Mouse (Mus musculus): Measurements from ENCODE around the gene Jade2. TPM values are rescaled to one million over a fixed set of nuclear protein-coding genes. Genes with fewer than 3 reads are reported as not detected.

The Jade2 gene
- polyA plus RNA-seq, 1 experiment from 2014 or later: 1.6 TPM

DNA sequence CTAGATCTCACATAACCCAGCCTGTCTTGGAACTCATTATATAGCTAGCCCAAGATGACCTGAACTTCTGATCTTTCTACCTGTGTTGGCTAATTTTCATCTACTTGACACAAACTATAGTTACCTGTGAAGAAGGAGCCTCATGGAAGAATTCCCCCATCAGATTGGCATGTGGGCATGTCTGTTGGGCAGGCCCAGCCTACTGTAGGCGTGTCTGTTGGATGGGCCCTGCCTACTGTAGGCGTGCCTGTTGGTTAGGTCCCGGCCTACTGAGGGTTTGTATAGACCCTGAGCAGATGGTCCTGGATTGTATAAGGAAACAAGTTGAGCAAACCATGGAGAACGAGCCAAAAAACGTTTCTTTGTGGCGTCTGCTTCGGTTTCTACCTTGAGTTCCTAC lies 24.3 kb upstream of the Jade2 start:
- no peak for ATAC-seq (replicated peaks; ENCODE audit: extremely low read depth, insufficient read depth, low FRiP score)
- Histone ChIP-seq H3K36me3 (ENCODE audit: control insufficient read depth, insufficient read depth) (no peaks in the 10 kb centered on the region), H3K4me3 (ENCODE audit: low read length) (no peak overlapping the region), H3K27ac (ENCODE audit: low read length) (no peak overlapping the region), H3K9ac (ENCODE audit: low read length) (no peak overlapping the region), H3K4me2 (ENCODE audit: low read depth, low read length) (no peak overlapping the region), H3K27me3 (ENCODE audit: control insufficient read depth, insufficient read depth, low read length) (no peaks in the 10 kb centered on the region), H3K9me3 (replicated peaks; ENCODE audit: control insufficient read depth, low read length) (peaks cover 5% of the 10 kb centered on the region), H3K4me1 (ENCODE audit: control insufficient read depth, insufficient read depth, low read length) (peaks cover 12% of the 10 kb centered on the region)
- WGBS: 82% methylated on average over 7 of the region's 7 CpGs

DNA sequence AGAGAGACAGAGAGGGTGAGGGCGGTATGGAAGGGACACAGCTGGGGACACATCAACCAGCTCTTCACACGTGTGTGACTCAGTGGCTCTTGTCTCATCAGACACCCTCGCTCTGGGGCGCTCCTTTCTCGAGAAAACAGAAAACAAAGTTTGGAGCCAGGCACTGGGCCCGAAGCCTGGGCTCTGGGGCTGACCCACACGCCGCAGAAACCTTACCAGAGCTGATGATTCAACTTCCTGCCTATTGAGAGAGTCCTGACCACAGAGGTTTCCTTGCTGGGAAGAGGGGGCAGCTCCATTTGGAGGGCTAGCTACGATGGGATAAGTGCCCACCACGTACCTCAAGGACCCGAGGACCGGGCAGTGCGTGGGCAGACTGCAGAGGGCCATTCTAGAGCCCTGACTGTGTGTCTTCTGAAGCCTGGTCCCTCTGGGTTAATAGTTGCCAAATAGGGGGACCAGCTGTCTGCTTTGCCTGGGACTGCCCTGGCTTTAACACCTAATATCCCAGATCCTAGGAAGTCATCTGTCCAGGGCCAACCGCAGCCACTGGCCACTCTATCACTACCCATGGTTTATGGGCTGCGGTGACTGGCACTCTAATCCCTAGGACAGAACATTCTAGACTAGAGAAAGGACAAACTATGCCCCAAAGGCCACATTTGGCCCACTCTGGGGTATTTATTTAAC lies 23.7 kb upstream of the Jade2 start:
- no peak overlapping the region for H3K27ac ChIP-seq (ENCODE audit: low read length)
- no peak for ATAC-seq (replicated peaks; ENCODE audit: extremely low read depth, insufficient read depth, low FRiP score)
- H3K36me3 ChIP-seq (ENCODE audit: control insufficient read depth, insufficient read depth): no peaks in the 10 kb centered on the region
- no peak overlapping the region for H3K4me3 ChIP-seq (ENCODE audit: low read length)
- H3K4me2 ChIP-seq (ENCODE audit: low read depth, low read length): no peak overlapping the region
- WGBS: 81% methylated on average over 15 of the region's 15 CpGs
- H3K9me3 ChIP-seq (replicated peaks; ENCODE audit: control insufficient read depth, low read length): peaks cover 5% of the 10 kb centered on the region
- peaks cover 12% of the 10 kb centered on the region for H3K4me1 ChIP-seq (ENCODE audit: control insufficient read depth, insufficient read depth, low read length)
- no peak overlapping the region for H3K9ac ChIP-seq (ENCODE audit: low read length)
- no peaks in the 10 kb centered on the region for H3K27me3 ChIP-seq (ENCODE audit: control insufficient read depth, insufficient read depth, low read length)

DNA sequence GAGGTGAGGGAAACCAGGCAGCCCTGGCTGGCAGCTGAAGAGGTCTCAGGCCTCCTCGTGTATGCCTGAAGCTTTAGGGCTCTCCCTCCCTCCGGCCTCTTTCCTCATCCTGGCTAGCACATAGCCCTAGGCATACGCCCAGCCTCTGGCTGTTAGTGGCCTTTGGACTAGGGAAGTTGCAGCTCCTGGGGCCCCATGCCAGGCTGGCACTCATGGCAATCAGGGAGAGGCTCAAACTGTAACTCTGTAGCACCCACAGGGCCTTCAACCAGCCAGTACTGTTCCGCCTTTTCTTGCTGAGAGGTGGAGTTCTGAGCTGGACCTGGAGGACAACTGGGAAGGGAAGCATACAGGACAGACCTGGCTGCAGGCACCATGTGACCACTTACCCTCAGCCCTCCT lies 19.5 kb upstream of the Jade2 start:
- H3K4me2 ChIP-seq (ENCODE audit: low read depth, low read length): no peak overlapping the region
- H3K4me3 ChIP-seq (ENCODE audit: low read length): no peak overlapping the region
- WGBS: 77% methylated on average over 4 of the region's 4 CpGs
- H3K27me3 ChIP-seq (ENCODE audit: control insufficient read depth, insufficient read depth, low read length): no peaks in the 10 kb centered on the region
- no peak for ATAC-seq (replicated peaks; ENCODE audit: extremely low read depth, insufficient read depth, low FRiP score)
- H3K9me3 ChIP-seq (replicated peaks; ENCODE audit: control insufficient read depth, low read length): peaks cover 5% of the 10 kb centered on the region
- H3K4me1 ChIP-seq (ENCODE audit: control insufficient read depth, insufficient read depth, low read length): peaks cover 2% of the 10 kb centered on the region; the same call in 1 of the 2 replicates
- no peaks in the 10 kb centered on the region for H3K36me3 ChIP-seq (ENCODE audit: control insufficient read depth, insufficient read depth)
- no peak overlapping the region for H3K27ac ChIP-seq (ENCODE audit: low read length)
- no peak overlapping the region for H3K9ac ChIP-seq (ENCODE audit: low read length)

DNA sequence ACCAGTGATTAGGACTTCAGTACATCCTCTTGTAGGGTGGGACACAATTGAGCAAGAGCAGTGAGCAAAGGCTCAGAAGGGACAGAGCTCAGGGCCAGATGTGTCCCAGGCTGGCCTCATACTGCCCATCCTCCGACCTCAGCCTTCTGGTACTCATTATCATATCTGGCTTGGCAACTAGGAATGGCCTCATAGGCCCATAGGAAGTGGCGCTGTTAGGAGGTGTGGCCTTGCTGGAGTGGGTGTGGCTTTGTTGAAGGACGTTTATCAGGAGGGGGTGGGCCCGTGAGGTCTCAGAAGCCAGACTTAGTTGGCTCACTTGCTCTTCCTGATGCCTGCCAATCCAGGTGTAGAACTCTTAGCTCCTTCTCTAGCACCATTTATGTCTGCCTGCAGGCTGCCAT lies 18.3 kb upstream of the Jade2 start:
- H3K4me1 ChIP-seq (ENCODE audit: control insufficient read depth, insufficient read depth, low read length): peaks cover 2% of the 10 kb centered on the region; the same call in 1 of the 2 replicates
- H3K9me3 ChIP-seq (replicated peaks; ENCODE audit: control insufficient read depth, low read length): peaks cover 5% of the 10 kb centered on the region
- H3K27ac ChIP-seq (ENCODE audit: low read length): no peak overlapping the region
- 24% methylated on average over 4 of the region's 4 CpGs for WGBS
- H3K36me3 ChIP-seq (ENCODE audit: control insufficient read depth, insufficient read depth): no peaks in the 10 kb centered on the region
- no peak for ATAC-seq (replicated peaks; ENCODE audit: extremely low read depth, insufficient read depth, low FRiP score)
- no peak overlapping the region for H3K9ac ChIP-seq (ENCODE audit: low read length)
- H3K27me3 ChIP-seq (ENCODE audit: control insufficient read depth, insufficient read depth, low read length): no peaks in the 10 kb centered on the region
- no peak overlapping the region for H3K4me2 ChIP-seq (ENCODE audit: low read depth, low read length)
- no peak overlapping the region for H3K4me3 ChIP-seq (ENCODE audit: low read length)

DNA sequence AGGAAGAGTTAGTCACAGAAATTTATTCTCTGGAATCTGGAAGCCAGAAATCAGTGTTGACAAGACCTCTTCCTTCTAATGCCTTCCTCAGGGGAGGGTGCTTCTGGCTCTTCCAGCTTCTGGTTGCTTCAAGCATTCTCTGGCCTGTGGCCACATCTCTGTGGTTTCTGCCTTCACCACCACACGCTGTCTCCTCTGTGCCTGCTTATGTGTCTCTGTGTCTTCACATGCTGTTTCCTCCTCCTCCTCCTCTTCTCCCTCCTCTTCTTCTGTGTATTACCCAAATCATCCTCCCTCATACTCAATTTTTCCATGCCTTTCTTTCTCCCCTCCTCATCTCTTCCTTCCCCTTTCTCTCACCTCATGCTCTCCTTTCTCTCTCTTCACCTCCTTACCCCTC lies 17.6 kb upstream of the Jade2 start:
- H3K9me3 ChIP-seq (replicated peaks; ENCODE audit: control insufficient read depth, low read length): peaks cover 4% of the 10 kb centered on the region
- WGBS: 59% methylated on average over 1 of the region's 1 CpGs

DNA sequence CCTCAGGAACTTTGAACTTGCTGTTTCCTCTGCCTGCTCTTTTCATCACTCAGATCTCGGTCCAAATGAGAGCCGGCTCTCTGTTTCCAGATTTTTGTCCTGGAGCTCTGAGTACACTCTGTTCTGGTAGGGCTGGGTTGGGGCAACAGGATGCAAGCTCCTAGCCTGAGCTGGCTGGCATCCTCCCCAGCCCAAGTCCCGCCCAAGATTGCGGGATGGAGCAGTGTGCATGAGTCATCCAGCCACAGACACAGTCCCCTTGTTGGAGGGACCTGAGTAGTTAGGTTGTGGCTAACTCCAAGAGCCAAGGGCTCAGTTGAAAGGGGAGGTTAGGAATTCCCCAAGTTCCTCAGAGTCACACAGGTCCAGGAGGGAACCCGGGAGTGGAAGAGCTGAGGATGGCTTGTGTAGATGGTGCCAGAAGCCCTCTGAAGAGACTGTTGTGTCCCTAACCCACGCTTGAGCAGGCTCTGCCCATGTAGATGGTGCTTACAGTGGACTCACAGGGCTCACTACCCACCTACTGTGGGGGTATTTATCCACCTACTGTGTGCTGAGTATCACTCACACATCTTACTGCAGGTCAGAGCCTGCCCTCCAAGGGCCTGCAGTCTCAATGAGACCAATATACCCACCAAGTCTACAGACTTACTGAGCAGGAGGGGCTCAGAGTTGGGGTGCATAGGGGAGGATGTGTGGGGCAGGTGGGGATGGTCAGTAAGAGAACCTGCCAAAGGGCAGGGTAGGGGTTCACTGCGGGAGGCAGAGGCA lies 17.0 kb upstream of the Jade2 start:
- ATAC-seq (replicated peaks; ENCODE audit: extremely low read depth, insufficient read depth, low FRiP score): 0 out of 2 replicates have a peak, but pooled peaks have one; percentile 45
- Histone ChIP-seq H3K27ac (ENCODE audit: low read length) (no peak overlapping the region), H3K9me3 (replicated peaks; ENCODE audit: control insufficient read depth, low read length) (no peaks in the 10 kb centered on the region), H3K4me1 (ENCODE audit: control insufficient read depth, insufficient read depth, low read length) (peaks cover 2% of the 10 kb centered on the region; the same call in 1 of the 2 replicates), H3K36me3 (ENCODE audit: control insufficient read depth, insufficient read depth) (no peaks in the 10 kb centered on the region), H3K4me3 (ENCODE audit: low read length) (no peak overlapping the region), H3K27me3 (ENCODE audit: control insufficient read depth, insufficient read depth, low read length) (no peaks in the 10 kb centered on the region), H3K9ac (ENCODE audit: low read length) (no peak overlapping the region), H3K4me2 (ENCODE audit: low read depth, low read length) (no peak overlapping the region)
- WGBS: 62% methylated on average over 7 of the region's 7 CpGs

More for the DNA sequence above, 17.6 kb upstream of the Jade2 start:
- Histone ChIP-seq H3K36me3 (ENCODE audit: control insufficient read depth, insufficient read depth) (no peaks in the 10 kb centered on the region), H3K4me1 (ENCODE audit: control insufficient read depth, insufficient read depth, low read length) (peaks cover 2% of the 10 kb centered on the region; the same call in 1 of the 2 replicates), H3K4me2 (ENCODE audit: low read depth, low read length) (no peak overlapping the region), H3K27me3 (ENCODE audit: control insufficient read depth, insufficient read depth, low read length) (no peaks in the 10 kb centered on the region), H3K27ac (ENCODE audit: low read length) (no peak overlapping the region), H3K9ac (ENCODE audit: low read length) (no peak overlapping the region), H3K4me3 (ENCODE audit: low read length) (no peak overlapping the region)
- ATAC-seq (replicated peaks; ENCODE audit: extremely low read depth, insufficient read depth, low FRiP score): no peak

DNA sequence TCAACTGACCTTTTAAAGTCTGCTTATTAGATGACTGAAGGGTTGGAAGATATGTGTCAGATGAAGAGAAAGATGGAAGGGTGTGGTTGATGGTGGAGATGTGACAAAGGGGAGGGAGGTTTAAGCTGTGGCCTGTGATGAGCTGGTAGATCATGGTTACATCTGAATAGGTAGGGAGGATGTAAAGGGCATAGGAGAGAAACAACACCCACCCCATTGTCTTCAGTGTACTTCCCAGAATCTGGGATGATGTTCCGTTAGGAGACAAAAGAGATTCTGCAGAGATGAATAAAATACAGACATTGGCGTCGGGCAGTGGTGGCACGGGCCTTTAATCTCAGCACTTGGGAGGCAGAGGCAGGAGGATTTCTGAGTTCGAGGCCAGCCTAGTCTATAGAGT lies 15.7 kb upstream of the Jade2 start:
- Histone ChIP-seq H3K27me3 (ENCODE audit: control insufficient read depth, insufficient read depth, low read length) (no peaks in the 10 kb centered on the region), H3K36me3 (ENCODE audit: control insufficient read depth, insufficient read depth) (no peaks in the 10 kb centered on the region), H3K4me1 (ENCODE audit: control insufficient read depth, insufficient read depth, low read length) (peaks cover 2% of the 10 kb centered on the region; the same call in 1 of the 2 replicates), H3K27ac (ENCODE audit: low read length) (no peak overlapping the region), H3K9me3 (replicated peaks; ENCODE audit: control insufficient read depth, low read length) (no peaks in the 10 kb centered on the region), H3K4me2 (ENCODE audit: low read depth, low read length) (no peak overlapping the region), H3K9ac (ENCODE audit: low read length) (no peak overlapping the region), H3K4me3 (ENCODE audit: low read length) (no peak overlapping the region)
- no peak for ATAC-seq (replicated peaks; ENCODE audit: extremely low read depth, insufficient read depth, low FRiP score)
- 86% methylated on average over 5 of the region's 5 CpGs for WGBS

DNA sequence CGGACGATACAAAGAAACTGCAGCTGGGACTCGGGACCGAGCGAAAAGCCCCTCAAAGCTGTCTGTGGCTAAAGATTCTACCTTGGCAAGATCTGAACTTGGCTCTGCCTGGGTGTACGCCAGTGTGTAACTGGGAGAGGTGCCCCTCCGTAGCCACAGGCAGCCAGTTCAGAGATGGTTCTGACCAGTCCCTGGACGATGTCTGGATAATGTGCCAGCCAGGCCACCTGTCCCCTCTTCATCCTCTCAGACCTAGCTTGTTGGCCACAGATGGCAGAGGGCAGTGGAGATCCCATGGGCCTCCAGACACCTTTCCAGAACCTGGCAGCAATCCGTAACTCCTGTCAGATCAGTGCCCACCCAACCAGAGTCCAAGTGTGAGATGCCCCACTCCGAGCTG lies 9.8 kb upstream of the Jade2 start:
- no peaks in the 10 kb centered on the region for H3K27me3 ChIP-seq (ENCODE audit: control insufficient read depth, insufficient read depth, low read length)
- no peaks in the 10 kb centered on the region for H3K36me3 ChIP-seq (ENCODE audit: control insufficient read depth, insufficient read depth)
- H3K9ac ChIP-seq (ENCODE audit: low read length): no peak overlapping the region
- no peaks in the 10 kb centered on the region for H3K9me3 ChIP-seq (replicated peaks; ENCODE audit: control insufficient read depth, low read length)
- no peak overlapping the region for H3K4me2 ChIP-seq (ENCODE audit: low read depth, low read length)
- no peaks in the 10 kb centered on the region for H3K4me1 ChIP-seq (ENCODE audit: control insufficient read depth, insufficient read depth, low read length)
- H3K4me3 ChIP-seq (ENCODE audit: low read length): no peak overlapping the region
- ATAC-seq (replicated peaks; ENCODE audit: extremely low read depth, insufficient read depth, low FRiP score): no peak
- WGBS: 85% methylated on average over 10 of the region's 10 CpGs
- no peak overlapping the region for H3K27ac ChIP-seq (ENCODE audit: low read length)

DNA sequence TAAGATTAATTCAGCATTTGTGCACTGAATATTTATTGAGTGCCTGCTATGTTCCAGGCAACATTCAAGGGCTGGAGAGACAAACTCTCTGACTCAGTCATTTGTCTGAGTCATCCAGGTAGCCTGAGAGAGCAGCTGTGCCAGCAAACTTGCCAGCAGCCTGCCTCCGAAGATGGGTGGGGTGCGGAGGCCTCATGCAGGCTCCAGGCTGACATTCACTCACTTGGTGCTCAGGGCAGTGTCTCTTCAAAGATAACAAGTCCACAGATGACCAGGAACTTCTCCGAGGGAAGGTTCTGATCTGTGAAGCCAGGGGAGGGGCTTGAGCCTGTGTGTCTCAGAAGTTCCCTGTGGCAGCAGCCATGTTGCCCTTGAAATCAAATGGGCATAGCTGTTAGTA lies 8.6 kb upstream of the Jade2 start:
- Histone ChIP-seq H3K27ac (ENCODE audit: low read length) (no peak overlapping the region), H3K4me3 (ENCODE audit: low read length) (no peak overlapping the region), H3K9me3 (replicated peaks; ENCODE audit: control insufficient read depth, low read length) (no peaks in the 10 kb centered on the region), H3K9ac (ENCODE audit: low read length) (no peak overlapping the region), H3K4me2 (ENCODE audit: low read depth, low read length) (no peak overlapping the region), H3K27me3 (ENCODE audit: control insufficient read depth, insufficient read depth, low read length) (no peaks in the 10 kb centered on the region), H3K36me3 (ENCODE audit: control insufficient read depth, insufficient read depth) (no peaks in the 10 kb centered on the region), H3K4me1 (ENCODE audit: control insufficient read depth, insufficient read depth, low read length) (no peaks in the 10 kb centered on the region)
- 55% methylated on average over 3 of the region's 3 CpGs for WGBS
- no peak for ATAC-seq (replicated peaks; ENCODE audit: extremely low read depth, insufficient read depth, low FRiP score)
